Mouse (Mus musculus): ENCODE measurements around the gene Adcy2. TPM values are rescaled to one million over a fixed set of nuclear protein-coding genes. Genes with fewer than 3 reads are reported as not detected.

Gene Adcy2
- total RNA-seq, 2 experiments from 2014 or later = not detected

GRCm38 (mm10) chr13:68981048-68981447 lies 18.3 kb downstream of the Adcy2 start:
- ATAC-seq (replicated peaks; ENCODE audit: low FRiP score, low TSS enrichment, poor library complexity, severe bottlenecking) = no peak

- ATAC-seq (replicated peaks; ENCODE audit: low FRiP score, low TSS enrichment, poor library complexity, severe bottlenecking) = no peak
These were observed 26.2 kb downstream of the Adcy2 start for GRCm38 (mm10) chr13:68973143-68973542.

- no peak for ATAC-seq (replicated peaks; ENCODE audit: low FRiP score, low TSS enrichment, poor library complexity, severe bottlenecking)
These were observed 37.8 kb downstream of the Adcy2 start for GRCm38 (mm10) chr13:68961580-68961979.

- no peak for ATAC-seq (replicated peaks; ENCODE audit: low FRiP score, low TSS enrichment, poor library complexity, severe bottlenecking)
These were observed 38.8 kb downstream of the Adcy2 start for GRCm38 (mm10) chr13:68960513-68960912.

- ATAC-seq (replicated peaks; ENCODE audit: low FRiP score, low TSS enrichment, poor library complexity, severe bottlenecking) = no peak
These were observed 39.9 kb downstream of the Adcy2 start for GRCm38 (mm10) chr13:68959406-68959805.

GRCm38 (mm10) chr13:68942735-68943134 lies 56.6 kb downstream of the Adcy2 start:
- ATAC-seq (replicated peaks; ENCODE audit: low FRiP score, low TSS enrichment, poor library complexity, severe bottlenecking) = no peak

- no peak for ATAC-seq (replicated peaks; ENCODE audit: low FRiP score, low TSS enrichment, poor library complexity, severe bottlenecking)
These were observed 57.9 kb downstream of the Adcy2 start for GRCm38 (mm10) chr13:68941429-68941828.

- no peak for ATAC-seq (replicated peaks; ENCODE audit: low FRiP score, low TSS enrichment, poor library complexity, severe bottlenecking)
These were observed 67.1 kb downstream of the Adcy2 start for GRCm38 (mm10) chr13:68932283-68932647.

- ATAC-seq (replicated peaks; ENCODE audit: low FRiP score, low TSS enrichment, poor library complexity, severe bottlenecking) = no peak
These were observed 67.6 kb downstream of the Adcy2 start for GRCm38 (mm10) chr13:68931602-68932282.

GRCm38 (mm10) chr13:68928469-68928868 lies 70.9 kb downstream of the Adcy2 start:
- no peak for ATAC-seq (replicated peaks; ENCODE audit: low FRiP score, low TSS enrichment, poor library complexity, severe bottlenecking)

GRCm38 (mm10) chr13:68913666-68914288 lies 85.6 kb downstream of the Adcy2 start:
- ATAC-seq (replicated peaks; ENCODE audit: low FRiP score, low TSS enrichment, poor library complexity, severe bottlenecking) = no peak

GRCm38 (mm10) chr13:68906667-68907066 lies 92.7 kb downstream of the Adcy2 start:
- no peak for ATAC-seq (replicated peaks; ENCODE audit: low FRiP score, low TSS enrichment, poor library complexity, severe bottlenecking)

- no peak for ATAC-seq (replicated peaks; ENCODE audit: low FRiP score, low TSS enrichment, poor library complexity, severe bottlenecking)
These were observed 96.6 kb downstream of the Adcy2 start for GRCm38 (mm10) chr13:68902708-68903107.

- no peak for ATAC-seq (replicated peaks; ENCODE audit: low FRiP score, low TSS enrichment, poor library complexity, severe bottlenecking)
These were observed 109.3 kb downstream of the Adcy2 start for GRCm38 (mm10) chr13:68889929-68890593.

- ATAC-seq (replicated peaks; ENCODE audit: low FRiP score, low TSS enrichment, poor library complexity, severe bottlenecking) = no peak
These were observed 130.6 kb downstream of the Adcy2 start for GRCm38 (mm10) chr13:68868776-68869175.

GRCm38 (mm10) chr13:68867940-68868655 lies 131.2 kb downstream of the Adcy2 start:
- no peak for ATAC-seq (replicated peaks; ENCODE audit: low FRiP score, low TSS enrichment, poor library complexity, severe bottlenecking)

- ATAC-seq (replicated peaks; ENCODE audit: low FRiP score, low TSS enrichment, poor library complexity, severe bottlenecking) = no peak
These were observed 139.3 kb downstream of the Adcy2 start for GRCm38 (mm10) chr13:68860036-68860435.

GRCm38 (mm10) chr13:68848265-68848664 lies 151.1 kb downstream of the Adcy2 start:
- ATAC-seq (replicated peaks; ENCODE audit: low FRiP score, low TSS enrichment, poor library complexity, severe bottlenecking) = no peak

- ATAC-seq (replicated peaks; ENCODE audit: low FRiP score, low TSS enrichment, poor library complexity, severe bottlenecking) = no peak
These were observed 159.8 kb downstream of the Adcy2 start for GRCm38 (mm10) chr13:68839517-68839916.

- no peak for ATAC-seq (replicated peaks; ENCODE audit: low FRiP score, low TSS enrichment, poor library complexity, severe bottlenecking)
These were observed 163.2 kb downstream of the Adcy2 start for GRCm38 (mm10) chr13:68836183-68836582.
